Mouse (Mus musculus) lung, postnatal 25 days (tissue): Measurements from ENCODE around the gene Arl6.

Experiments used
- DNase-seq: peaks from one replicate; pipeline ENCODE4 v3.0.0; 2022; ENCODE audit warnings: low spot score

The Arl6 gene

GRCm38 (mm10) chr16:59586911-59587310 lies 52.3 kb downstream of the Arl6 start:
- no peak for DNase-seq

- DNase-seq: peak; percentile 61
Observed at GRCm38 (mm10) chr16:59586276-59586675, 52.9 kb downstream of the Arl6 start.

- no peak for DNase-seq
Observed at GRCm38 (mm10) chr16:59585706-59586244, 53.4 kb downstream of the Arl6 start.

DNA sequence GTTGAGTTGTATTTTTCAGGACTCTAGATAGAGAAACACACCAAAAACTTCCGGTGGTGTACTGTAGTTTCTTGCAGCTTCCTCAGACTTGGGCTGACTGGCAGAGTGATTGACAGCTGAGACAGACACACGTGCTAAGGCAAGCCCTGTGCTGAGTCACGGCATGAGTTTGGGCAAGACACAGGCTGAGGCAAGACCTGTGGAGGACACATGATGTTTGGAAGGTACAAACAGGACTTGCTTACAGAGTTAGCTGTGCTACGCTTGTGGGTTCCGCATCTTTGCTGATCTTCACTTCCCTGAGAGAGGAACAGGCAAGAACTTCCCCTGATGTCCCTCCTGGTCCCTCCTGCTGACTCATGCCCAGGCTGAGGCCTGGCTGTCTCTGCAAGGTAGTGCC lies 55.7 kb downstream of the Arl6 start:
- no peak for DNase-seq

DNA sequence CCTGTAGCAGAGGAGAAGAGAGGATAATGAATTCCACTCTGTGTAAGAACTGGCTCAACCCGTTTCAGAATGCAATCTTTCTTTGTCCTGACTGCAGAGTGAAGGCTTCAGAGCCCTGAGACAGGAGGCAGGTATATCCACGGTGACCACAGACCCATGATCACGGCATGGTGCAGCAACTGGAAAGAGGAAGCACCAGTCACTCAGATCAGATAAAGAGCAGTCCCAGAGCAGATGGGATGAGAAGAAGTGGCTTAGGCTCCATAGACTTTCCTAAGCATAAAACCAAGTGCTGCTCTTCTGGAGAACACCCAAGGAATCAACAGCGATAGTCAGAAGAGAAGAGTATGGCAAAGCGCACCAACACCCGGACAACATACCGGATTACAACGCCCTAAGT lies 60.0 kb downstream of the Arl6 start:
- DNase-seq: no peak

GRCm38 (mm10) chr16:59573961-59574360 lies 65.2 kb downstream of the Arl6 start:
- DNase-seq: no peak

DNA sequence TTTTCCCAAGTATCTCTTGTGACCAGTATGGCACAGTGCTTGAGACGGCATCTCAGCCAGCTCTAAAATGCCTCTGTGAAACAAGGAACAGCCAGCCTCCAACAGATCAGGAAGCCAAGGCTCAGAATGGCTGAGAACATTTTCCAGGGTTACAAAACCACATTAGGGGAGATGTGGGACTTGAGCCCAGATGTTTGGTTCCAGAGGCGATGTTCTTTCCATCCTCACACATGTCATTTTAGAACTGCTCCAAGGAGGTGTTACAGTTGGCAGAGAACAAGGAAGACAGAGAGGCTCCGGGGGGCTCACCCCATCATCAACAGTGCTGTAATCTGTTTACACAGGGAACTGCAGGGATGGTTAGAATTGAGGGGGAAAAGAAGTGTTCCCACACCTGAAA lies 66.5 kb downstream of the Arl6 start:
- peak; percentile 16 for DNase-seq

- no peak for DNase-seq
Observed at GRCm38 (mm10) chr16:59570807-59571206, 68.4 kb downstream of the Arl6 start.

- no peak for DNase-seq
Observed at GRCm38 (mm10) chr16:59569837-59570236, 69.4 kb downstream of the Arl6 start.

- peak; percentile 50 for DNase-seq
Observed at GRCm38 (mm10) chr16:59567721-59568381, 71.3 kb downstream of the Arl6 start.

GRCm38 (mm10) chr16:59566437-59566836 lies 72.8 kb downstream of the Arl6 start:
- peak; percentile 54 for DNase-seq

DNA sequence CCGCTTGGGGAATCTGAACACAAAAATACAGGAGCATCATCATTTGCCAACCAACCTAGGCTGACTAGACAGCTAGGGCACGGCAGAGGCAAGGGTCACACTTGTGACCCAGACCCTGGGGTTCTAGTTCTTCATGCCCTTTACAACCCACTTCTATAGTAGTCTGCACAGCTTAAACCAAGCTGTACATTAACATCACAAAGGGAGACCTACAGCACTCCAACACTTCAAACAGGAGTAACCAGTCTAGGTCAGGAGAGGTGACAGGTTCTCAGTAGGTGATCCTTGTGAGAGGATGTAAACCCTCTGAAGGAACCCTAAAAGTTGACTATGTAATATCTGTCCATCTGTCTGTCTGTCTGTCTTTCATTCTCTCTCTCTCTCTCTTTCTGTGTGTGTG lies 73.6 kb downstream of the Arl6 start:
- DNase-seq: no peak

DNA sequence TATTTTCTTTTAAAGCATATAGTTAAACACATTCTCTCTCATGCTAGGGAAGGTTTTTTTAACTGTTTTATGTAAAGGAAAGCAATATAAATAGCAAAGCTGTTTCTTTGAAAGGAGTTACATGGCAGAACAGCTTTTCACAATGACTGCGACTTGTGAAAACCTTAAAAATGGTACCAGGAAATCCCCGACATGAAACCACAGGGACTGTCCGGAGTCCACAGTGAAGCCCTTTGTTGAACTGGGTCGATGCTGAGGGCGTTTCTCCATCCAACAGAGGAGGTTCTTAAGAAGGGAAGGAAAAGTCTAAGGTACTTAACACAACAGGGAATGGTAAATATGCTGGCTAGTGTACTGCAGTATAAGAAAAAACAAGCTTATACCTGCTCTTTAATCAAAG lies 75.2 kb downstream of the Arl6 start:
- DNase-seq: no peak
